Mouse (Mus musculus): Measurements from ENCODE around the gene Asnsd1. TPM values are rescaled to one million over a fixed set of nuclear protein-coding genes. Genes with fewer than 3 reads are reported as not detected.

Asnsd1 gene
- polyA plus RNA-seq, 1 experiment from 2014 or later = 110 TPM

DNA sequence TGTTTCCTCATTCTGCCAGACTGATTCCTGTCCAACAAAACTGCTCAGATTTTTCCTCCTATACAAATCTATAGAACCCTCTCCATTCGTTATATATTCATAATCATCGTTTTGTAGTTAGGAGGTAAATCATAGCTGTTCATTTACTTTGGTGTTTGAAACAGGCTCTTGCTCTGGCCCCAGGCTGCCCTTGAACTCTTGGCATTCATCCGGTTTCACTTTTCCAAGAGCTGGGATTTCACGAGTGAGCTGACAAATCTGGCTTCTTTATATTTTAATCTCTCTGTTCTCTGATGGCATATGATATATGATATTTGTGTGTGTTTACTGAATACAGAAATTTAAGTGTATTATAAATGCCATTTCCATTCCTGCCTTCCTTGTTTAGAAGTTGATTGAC, 52.0 kb downstream of the Asnsd1 start:
- H3K4me2 ChIP-seq (replicated peaks; ENCODE audit: low read depth, low read length) = no peak overlapping the region
- ATAC-seq (ENCODE audit: low FRiP score) (no peak), DNase-seq (ENCODE audit: low spot score) (no peak)
- no peaks in the 10 kb centered on the region for H3K36me3 ChIP-seq (ENCODE audit: control insufficient read depth, insufficient read depth, low read length)
- H3K9ac ChIP-seq (ENCODE audit: low read depth, low read length) = no peak overlapping the region
- no peaks in the 10 kb centered on the region for H3K27me3 ChIP-seq (ENCODE audit: control insufficient read depth, insufficient read depth, low read length)
- H3K27ac ChIP-seq (ENCODE audit: low read depth, low read length) = no peak overlapping the region
- H3K4me3 ChIP-seq (ENCODE audit: low read depth, low read length) = no peak overlapping the region
- H3K9me3 ChIP-seq (ENCODE audit: control insufficient read depth, low read length) = no peaks in the 10 kb centered on the region
- 0 out of 2 replicates have a peak, but pooled peaks cover 3% of the 10 kb centered on the region for H3K4me1 ChIP-seq (replicated peaks; ENCODE audit: control insufficient read depth, insufficient read depth, low read length)
- 86% methylated on average over 4 of the region's 4 CpGs for WGBS

DNA sequence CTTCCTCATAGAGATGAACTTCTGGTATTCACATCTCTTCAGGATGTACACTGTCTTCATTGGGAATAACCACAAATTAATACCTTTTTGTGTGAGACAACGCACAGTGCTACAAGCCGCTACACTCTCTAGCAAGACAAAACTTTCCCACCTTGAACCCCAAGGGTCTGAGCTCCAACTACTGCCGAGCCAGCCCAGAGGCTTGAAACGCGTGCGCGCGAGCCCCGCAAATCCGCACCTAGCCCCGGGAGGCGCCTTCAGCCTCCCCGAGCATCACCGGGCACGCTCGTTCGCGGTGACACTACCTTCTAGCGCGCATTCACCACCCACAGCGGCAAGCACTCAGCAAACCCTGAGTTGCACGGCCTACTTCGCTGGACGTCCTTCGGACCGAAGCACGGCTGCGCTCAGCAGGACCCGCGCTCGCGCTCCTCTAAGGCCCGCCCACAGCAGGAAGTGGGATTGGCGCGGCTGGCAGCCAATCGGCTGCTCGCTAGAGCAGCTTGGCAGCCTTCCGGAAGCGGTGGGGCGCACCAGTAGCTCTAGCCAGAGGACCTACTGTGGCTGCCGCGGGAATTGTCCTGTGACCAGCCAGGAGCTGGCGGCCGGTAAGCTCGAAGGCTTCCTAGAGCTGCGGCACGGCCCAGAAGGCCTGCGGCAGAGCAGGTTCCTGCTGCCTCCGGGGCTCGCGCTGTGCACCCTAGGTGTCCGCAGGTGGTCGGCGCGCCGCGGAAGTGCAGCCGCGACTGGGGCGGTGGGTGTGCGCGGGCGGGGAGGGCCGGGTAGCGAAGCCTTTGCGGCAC, 55.8 kb downstream of the Asnsd1 start, which contains the start of the genes Pms1, Ormdl1 and Gm28778:
Gene Pms1, minus strand, starts transcription at position 438 of the 803 bp plus-strand sequence.
Gene Ormdl1, plus strand, starts transcription at position 515 of the 803 bp plus-strand sequence.
Gene Gm28778, plus strand, starts transcription at position 531 of the 803 bp plus-strand sequence.
- under 1% methylated on average over 66 of the region's 66 CpGs for WGBS
- DNase-seq (ENCODE audit: low spot score) (peak; percentile 95), ATAC-seq (ENCODE audit: low FRiP score) (peak; percentile 100)
- H3K4me3 ChIP-seq (ENCODE audit: low read depth, low read length) = peak within 1 kb of the TSS; percentile 60
- H3K9me3 ChIP-seq (ENCODE audit: control insufficient read depth, low read length) = no peaks in the 10 kb centered on the region
- no peaks in the 10 kb centered on the region for H3K27me3 ChIP-seq (ENCODE audit: control insufficient read depth, insufficient read depth, low read length)
- peak within 1 kb of the TSS; percentile 70 for H3K27ac ChIP-seq (ENCODE audit: low read depth, low read length)
- peak within 1 kb of the TSS; percentile 56 for H3K4me2 ChIP-seq (replicated peaks; ENCODE audit: low read depth, low read length)
- 0 out of 2 replicates have a peak, but pooled peaks cover 3% of the 10 kb centered on the region for H3K4me1 ChIP-seq (replicated peaks; ENCODE audit: control insufficient read depth, insufficient read depth, low read length)
- no peaks in the 10 kb centered on the region for H3K36me3 ChIP-seq (ENCODE audit: control insufficient read depth, insufficient read depth, low read length)
- peak within 1 kb of the TSS; percentile 73 for H3K9ac ChIP-seq (ENCODE audit: low read depth, low read length)

Other genes starting within 250 kb of the Asnsd1 start
- not detected in 2 replicates for gene 1700019A02Rik, start 165.1 kb downstream of the Asnsd1 start, polyA plus RNA-seq (2014; fragmentation: Nextera tagmentation; extraction: Ambion mirVana)
- 21.0 and 23.8 TPM in 2 replicates for gene Pms1, start 55.7 kb downstream of the Asnsd1 start, polyA plus RNA-seq (2014; fragmentation: Nextera tagmentation; extraction: Ambion mirVana)
- gene Ormdl1, start 55.7 kb downstream of the Asnsd1 start, polyA plus RNA-seq (2014; fragmentation: Nextera tagmentation; extraction: Ambion mirVana) = 87.3 and 90.4 TPM in 2 replicates
- gene Gm28778, start 55.6 kb downstream of the Asnsd1 start, polyA plus RNA-seq (2014; fragmentation: Nextera tagmentation; extraction: Ambion mirVana) = not detected in 2 replicates
- 29.4 and 29.9 TPM in 2 replicates for gene Osgepl1, start 39.1 kb downstream of the Asnsd1 start, polyA plus RNA-seq (2014; fragmentation: Nextera tagmentation; extraction: Ambion mirVana)
- gene Asdurf, start 133 bp downstream of the Asnsd1 start, polyA plus RNA-seq (2014; fragmentation: Nextera tagmentation; extraction: Ambion mirVana) = not detected in 2 replicates
- gene Gm28551, start 85 bp downstream of the Asnsd1 start, polyA plus RNA-seq (2014; fragmentation: Nextera tagmentation; extraction: Ambion mirVana) = 0.91 and 1.0 TPM in 2 replicates

Measured in hindbrain, embryonic 11.5 days (tissue).